Mouse (Mus musculus) neural tube, embryonic 14.5 days (tissue): ENCODE measurements at regions not wholly inside any gene's neighbourhood (a gene's known extent, or its start where the extent isn't known, plus 50 kb on each side); places are given as distances from the start of the nearest gene placed in this dataset.
A peak's percentile ranks its signal among the peaks of the same experiment; 100 is the strongest.
"Not testable (repeated sequence)": the region's sequence is repeated elsewhere in the genome, so short reads cannot be mapped to it uniquely, and the experiment has no call there.

Source experiments
- ATAC-seq: fragments of 200-750 bp; cut with Nextera tagmentation; 2 replicates; pipeline ENCODE4 v1.8.0; 2017; ENCODE audit warnings: low read depth, mild to moderate bottlenecking, moderate TSS enrichment, moderate library complexity
- H3K27ac ChIP-seq: fragments of 300-500 bp; sonication (generic); 2 replicates; pipeline ENCODE4 v1.5.1; 2014; ENCODE audit warnings: low read depth, mild to moderate bottlenecking, control low read depth, low read length, moderate library complexity, mixed read lengths
- H3K27me3 ChIP-seq: fragments of 300-500 bp; sonication (generic); 2 replicates; pipeline ENCODE4 v1.6.1; 2014; ENCODE audit warnings: low read length; ENCODE audit not compliant: control insufficient read depth, insufficient read depth
- H3K36me3 ChIP-seq: fragments of 300-500 bp; sonication (generic); 2 replicates; pipeline ENCODE4 v1.6.1; 2014; ENCODE audit warnings: low read length, mixed read lengths; ENCODE audit not compliant: control insufficient read depth, insufficient read depth
- H3K4me1 ChIP-seq: fragments of 300-500 bp; sonication (generic); 2 replicates; pipeline ENCODE4 v1.6.1; 2014; ENCODE audit warnings: low read length; ENCODE audit not compliant: control insufficient read depth, insufficient read depth
- H3K4me2 ChIP-seq: fragments of 300-500 bp; sonication (generic); 2 replicates; pipeline ENCODE4 v1.6.1; 2014; ENCODE audit warnings: mild to moderate bottlenecking, low read depth, low read length, control low read depth
- H3K4me3 ChIP-seq: fragments of 300-500 bp; sonication (generic); 2 replicates; pipeline ENCODE4 v1.5.1; 2014; ENCODE audit warnings: low read depth, low read length, control low read depth, mixed read lengths
- H3K9ac ChIP-seq: fragments of 300-500 bp; sonication (generic); replicated peaks from 2 replicates; pipeline ENCODE4 v1.6.1; 2014; ENCODE audit warnings: low read depth, mild to moderate bottlenecking, control low read depth, low read length, mixed read lengths
- H3K9me3 ChIP-seq: fragments of 300-500 bp; sonication (generic); 2 replicates; pipeline ENCODE4 v1.6.1; 2016; ENCODE audit warnings: low read length; ENCODE audit not compliant: control insufficient read depth
- WGBS: fragments of 180-500 bp; shearing (Covaris S2); extraction: QIAGEN DNeasy Blood & Tissue Kit; methylation state at CpG from one replicate; pipeline ENCODE4 v1.1.7; 2014; 5-methylcytosine and 5-hydroxymethylcytosine counted together

DNA sequence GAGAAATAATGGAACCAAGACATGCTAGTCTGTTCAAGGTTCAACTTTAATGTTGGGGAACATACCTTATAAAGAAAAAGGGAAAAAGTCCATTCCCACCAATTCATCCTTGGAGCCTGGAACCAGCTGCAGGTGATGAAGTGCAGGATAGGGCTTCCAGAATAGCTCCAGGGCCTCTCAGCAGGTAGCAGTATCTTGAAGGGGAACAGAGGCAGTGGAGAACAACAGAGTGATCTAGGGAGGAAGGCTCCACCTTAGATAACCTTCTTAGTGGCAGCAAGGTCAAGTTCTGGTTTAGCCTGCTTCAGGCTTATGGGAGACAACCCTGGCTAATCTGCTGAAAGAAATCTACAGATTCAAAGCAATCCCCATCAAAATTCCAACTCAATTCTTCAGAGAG is 161.8 kb upstream of the Ngly1 start:
- H3K9ac ChIP-seq, H3K36me3 ChIP-seq, ATAC-seq, H3K9me3 ChIP-seq, H3K4me2 ChIP-seq, H3K27ac ChIP-seq, H3K4me3 ChIP-seq, H3K27me3 ChIP-seq, H3K4me1 ChIP-seq: not testable (repeated sequence)

- Histone ChIP-seq H3K27ac (no peak overlapping the region), H3K4me1 (no peaks in the 10 kb centered on the region), H3K4me3 (no peak overlapping the region), H3K27me3 (no peaks in the 10 kb centered on the region), H3K9me3 (no peaks in the 10 kb centered on the region), H3K36me3 (no peaks in the 10 kb centered on the region), H3K9ac (no peak overlapping the region), H3K4me2 (no peak overlapping the region)
- 92% methylated on average over 4 of the region's 4 CpGs for WGBS
- ATAC-seq: no peak
Observed at GRCm38 (mm10) chr14:16092391-16093132, 156.5 kb upstream of the Ngly1 start.

DNA sequence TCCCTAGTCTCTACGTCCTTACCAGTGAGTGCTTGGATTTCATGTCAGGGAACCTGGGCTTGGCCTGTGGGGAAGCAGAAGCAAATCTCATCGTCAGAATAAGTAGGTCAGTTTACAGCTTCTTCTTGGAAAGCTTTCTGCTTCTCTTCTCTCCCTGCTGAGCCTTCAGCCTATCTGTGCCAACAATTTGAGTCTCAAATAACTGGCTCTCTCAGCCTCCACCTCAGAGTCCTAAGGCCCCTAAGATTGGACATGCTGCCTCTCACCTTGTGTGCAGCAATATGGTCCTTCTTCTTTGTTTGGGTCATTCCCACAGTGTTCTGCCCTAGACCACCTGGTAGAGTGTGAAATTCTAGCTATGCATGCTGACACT is 156.0 kb upstream of the Ngly1 start:
- no peaks in the 10 kb centered on the region for H3K36me3 ChIP-seq
- no peaks in the 10 kb centered on the region for H3K9me3 ChIP-seq
- no peak overlapping the region for H3K4me2 ChIP-seq
- 75% methylated on average over 2 of the region's 2 CpGs for WGBS
- H3K27me3 ChIP-seq: no peaks in the 10 kb centered on the region
- no peaks in the 10 kb centered on the region for H3K4me1 ChIP-seq
- H3K27ac ChIP-seq: no peak overlapping the region
- no peak overlapping the region for H3K9ac ChIP-seq
- no peak for ATAC-seq
- H3K4me3 ChIP-seq: no peak overlapping the region

DNA sequence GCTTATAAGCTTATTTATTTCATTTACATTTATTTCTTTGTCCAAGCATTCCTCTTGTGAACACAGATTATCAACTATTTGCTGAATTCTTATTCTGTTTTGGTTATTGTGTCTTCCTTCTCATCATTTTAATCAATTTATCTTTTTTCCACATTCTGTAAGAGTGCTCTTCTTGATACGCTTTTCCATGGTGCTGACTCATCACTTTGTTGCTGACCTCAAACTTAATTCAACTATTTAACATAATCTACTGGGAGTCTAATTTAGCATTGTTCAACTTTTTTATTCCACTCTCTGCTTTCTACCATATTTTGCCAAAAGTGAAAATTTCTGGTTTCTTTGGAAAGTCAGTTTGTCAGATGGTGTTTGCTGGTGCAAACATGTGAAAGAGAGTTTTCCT is 139.7 kb upstream of the Ngly1 start:
- Histone ChIP-seq H3K4me3 (no peak overlapping the region), H3K4me1 (no peaks in the 10 kb centered on the region), H3K27ac (no peak overlapping the region), H3K9me3 (no peaks in the 10 kb centered on the region), H3K4me2 (no peak overlapping the region), H3K27me3 (no peaks in the 10 kb centered on the region), H3K9ac (no peak overlapping the region), H3K36me3 (no peaks in the 10 kb centered on the region)
- no peak for ATAC-seq
- WGBS: 96% methylated on average over 1 of the region's 1 CpGs

DNA sequence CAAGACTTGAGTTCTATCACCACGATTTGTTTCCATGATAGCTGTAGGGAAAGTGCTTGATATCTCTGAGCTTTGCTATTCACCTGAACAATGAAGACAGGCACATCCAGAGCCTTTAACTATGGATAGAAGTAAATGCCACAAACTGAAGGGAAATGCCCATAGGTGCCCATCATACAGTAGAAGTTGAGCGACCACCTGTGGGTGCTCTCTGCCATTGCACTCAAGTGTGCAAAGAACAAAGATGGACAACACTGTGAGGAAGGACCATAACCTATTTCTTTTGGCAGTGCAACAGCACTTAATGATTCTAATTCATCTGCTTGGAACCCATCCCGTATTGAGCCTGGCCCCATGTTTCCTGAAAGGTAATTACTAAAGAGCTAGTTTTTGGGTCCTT is 116.4 kb upstream of the Ngly1 start:
- WGBS: 91% methylated on average over 3 of the region's 3 CpGs

DNA sequence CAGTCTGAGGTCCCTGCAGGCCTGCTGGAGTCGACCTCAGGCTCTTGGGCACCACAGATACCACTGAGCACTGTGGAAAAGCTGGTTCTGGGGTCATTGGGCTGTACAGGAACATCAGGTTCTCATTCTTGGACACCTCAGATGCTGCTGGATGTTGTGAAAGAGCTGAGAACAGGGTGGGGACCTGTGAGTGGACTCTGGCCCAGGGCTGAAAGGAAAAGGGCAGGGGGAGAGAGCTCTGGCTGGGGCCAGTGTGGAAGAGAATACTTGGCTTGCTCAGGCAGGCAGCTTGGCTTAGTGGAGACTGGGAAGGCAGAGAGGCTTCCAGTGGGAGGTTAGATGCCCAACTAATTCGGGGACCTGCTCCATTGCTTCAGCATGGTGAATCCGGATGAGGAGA is 115.7 kb upstream of the Ngly1 start:
- H3K4me1 ChIP-seq: no peaks in the 10 kb centered on the region
- no peaks in the 10 kb centered on the region for H3K27me3 ChIP-seq
- no peak overlapping the region for H3K27ac ChIP-seq
- H3K4me3 ChIP-seq: no peak overlapping the region
- no peaks in the 10 kb centered on the region for H3K36me3 ChIP-seq
- ATAC-seq: no peak
- 83% methylated on average over 3 of the region's 3 CpGs for WGBS
- H3K9ac ChIP-seq: no peak overlapping the region
- H3K9me3 ChIP-seq: no peaks in the 10 kb centered on the region
- no peak overlapping the region for H3K4me2 ChIP-seq

More for the DNA sequence above, 116.4 kb upstream of the Ngly1 start:
- Histone ChIP-seq H3K9me3 (no peaks in the 10 kb centered on the region), H3K4me3 (no peak overlapping the region), H3K4me2 (no peak overlapping the region), H3K36me3 (no peaks in the 10 kb centered on the region), H3K9ac (no peak overlapping the region), H3K27ac (no peak overlapping the region), H3K27me3 (no peaks in the 10 kb centered on the region), H3K4me1 (no peaks in the 10 kb centered on the region)
- ATAC-seq: no peak

DNA sequence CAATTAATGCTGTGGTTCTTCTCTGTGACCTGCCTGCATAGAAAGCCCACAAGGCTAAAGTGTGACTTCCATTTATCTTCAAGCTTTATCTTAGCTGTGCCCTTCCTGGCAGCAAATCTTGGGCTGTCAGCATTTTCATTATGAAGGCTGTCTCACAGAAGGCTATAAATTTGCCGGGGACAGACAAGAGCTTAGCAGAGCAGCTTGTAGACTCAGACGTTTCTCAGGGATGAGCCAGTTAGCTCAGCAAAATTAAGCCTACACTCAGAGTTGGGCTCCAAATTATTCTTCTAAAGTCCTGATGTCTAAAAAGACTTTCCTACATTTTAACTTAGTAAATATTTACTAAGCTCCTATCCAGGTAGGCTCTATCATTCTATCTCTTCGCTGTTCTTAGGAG is 112.9 kb upstream of the Ngly1 start:
- Histone ChIP-seq H3K27ac (no peak overlapping the region), H3K4me1 (no peaks in the 10 kb centered on the region), H3K9ac (no peak overlapping the region), H3K4me2 (no peak overlapping the region), H3K9me3 (no peaks in the 10 kb centered on the region), H3K27me3 (no peaks in the 10 kb centered on the region), H3K4me3 (no peak overlapping the region), H3K36me3 (no peaks in the 10 kb centered on the region)
- ATAC-seq: peak; percentile 44; the same call in 1 of the 2 replicates
- 47% methylated on average over 3 of the region's 3 CpGs for WGBS

DNA sequence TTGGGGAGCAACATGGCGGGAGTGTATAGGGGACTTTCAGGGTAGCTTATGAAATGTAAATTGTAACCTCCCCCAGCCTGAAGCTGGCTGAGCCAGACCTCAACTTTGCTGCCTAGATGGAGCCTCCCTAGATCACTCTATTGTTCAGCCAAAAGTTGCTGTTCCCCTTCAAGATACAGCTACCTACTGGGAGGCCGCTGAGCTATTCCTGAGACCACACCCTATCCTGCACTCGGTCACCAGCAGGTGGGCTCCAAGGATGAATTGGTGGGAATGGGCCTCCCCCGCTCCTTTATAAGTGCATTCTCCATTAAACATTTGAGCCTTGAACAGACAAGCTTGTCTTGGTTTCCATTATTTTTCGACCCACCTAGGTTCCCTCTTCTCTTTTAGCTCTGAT is 104.8 kb upstream of the Ngly1 start:
- ATAC-seq: no peak
- WGBS: 93% methylated on average over 5 of the region's 5 CpGs

GRCm38 (mm10) chr14:16146811-16147210 is 102.3 kb upstream of the Ngly1 start:
- WGBS: 51% methylated on average over 4 of the region's 4 CpGs
- H3K27ac ChIP-seq: no peak overlapping the region
- H3K36me3 ChIP-seq: no peaks in the 10 kb centered on the region
- no peaks in the 10 kb centered on the region for H3K27me3 ChIP-seq
- no peak for ATAC-seq
- no peak overlapping the region for H3K9ac ChIP-seq
- H3K4me1 ChIP-seq: no peaks in the 10 kb centered on the region
- no peak overlapping the region for H3K4me2 ChIP-seq
- no peak overlapping the region for H3K4me3 ChIP-seq
- no peaks in the 10 kb centered on the region for H3K9me3 ChIP-seq

More for the DNA sequence above, 104.8 kb upstream of the Ngly1 start:
- Histone ChIP-seq H3K4me2 (no peak overlapping the region), H3K9ac (no peak overlapping the region), H3K9me3 (no peaks in the 10 kb centered on the region), H3K27ac (no peak overlapping the region), H3K4me1 (no peaks in the 10 kb centered on the region), H3K36me3 (no peaks in the 10 kb centered on the region), H3K27me3 (no peaks in the 10 kb centered on the region), H3K4me3 (no peak overlapping the region)
